Mouse (Mus musculus) activated CD4-positive, CD25-positive, alpha-beta regulatory T cell, adult 4 months (primary cell): ENCODE data around the gene Pate2. TPM values are rescaled to one million over a fixed set of nuclear protein-coding genes. Genes with fewer than 3 reads are reported as not detected.
"Not testable (repeated sequence)": the region's sequence is repeated elsewhere in the genome, so short reads cannot be mapped to it uniquely, and the experiment has no call there.

ENCODE experiments used
- ATAC-seq: one replicate; pipeline ENCODE4 v1.8.0; 2017
- polyA plus RNA-seq, 2 experiments: library from polyadenylated mRNA; unstranded; fragments of 100-300 nt; shearing (Covaris generic); gene quantifications; one replicate each; pipeline ENCODE4 v1.2.1; 2017

Pate2 gene
- polyA plus RNA-seq, 2 experiments from 2014 or later = 0.25 TPM; not detected in 1

- ATAC-seq = peak; percentile 30
These were observed 11.7 kb upstream of the Pate2 start, which contains the start of the genes Ddx25 and Pus3 for GRCm38 (mm10) chr9:35558257-35559008. Gene Ddx25, minus strand, starts transcription at chr9:35558528. Gene Pus3, plus strand, starts transcription at chr9:35558595.

DNA sequence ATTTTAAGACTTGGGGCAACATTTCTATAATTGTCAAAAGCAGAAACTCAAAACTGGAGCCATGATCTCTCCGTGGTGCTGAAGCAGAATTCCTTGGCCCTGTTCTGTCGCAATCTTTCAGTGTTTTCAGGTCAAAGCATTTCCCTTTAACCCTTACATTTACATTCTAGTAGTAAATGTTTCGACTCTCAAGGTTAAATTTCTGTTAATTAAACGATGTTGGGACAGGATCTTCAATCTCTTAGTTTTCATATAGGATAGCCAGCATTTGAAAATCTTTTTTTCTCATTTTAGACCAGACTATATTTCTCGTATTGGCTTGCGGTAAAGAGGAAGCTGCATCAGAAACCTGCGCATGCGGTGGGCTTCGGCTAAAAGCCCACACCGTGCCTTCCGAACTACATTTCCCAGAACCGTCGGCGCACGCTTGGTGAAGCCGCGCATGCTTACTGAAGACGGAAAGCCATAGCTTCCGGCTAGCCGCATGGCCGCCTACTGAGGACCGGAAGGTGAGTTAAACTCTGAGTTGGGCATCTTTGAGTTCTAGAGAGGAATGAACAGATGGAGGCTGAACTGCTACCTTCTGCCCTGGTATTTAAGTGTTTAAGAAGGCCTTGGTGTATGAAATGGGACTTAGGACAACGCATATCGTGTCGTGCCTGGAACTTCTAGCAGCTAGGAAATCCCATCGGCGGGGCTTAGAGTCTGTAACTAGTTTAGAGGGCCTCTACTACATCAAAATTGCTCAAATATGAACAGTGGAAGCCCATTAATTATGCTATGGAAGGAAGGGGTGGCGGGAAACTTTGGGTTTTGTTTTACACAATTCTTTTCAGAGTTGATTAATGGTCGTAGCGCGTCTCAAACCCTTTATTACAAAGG is 10.8 kb upstream of the Pate2 start:
- ATAC-seq = peak; percentile 93

DNA sequence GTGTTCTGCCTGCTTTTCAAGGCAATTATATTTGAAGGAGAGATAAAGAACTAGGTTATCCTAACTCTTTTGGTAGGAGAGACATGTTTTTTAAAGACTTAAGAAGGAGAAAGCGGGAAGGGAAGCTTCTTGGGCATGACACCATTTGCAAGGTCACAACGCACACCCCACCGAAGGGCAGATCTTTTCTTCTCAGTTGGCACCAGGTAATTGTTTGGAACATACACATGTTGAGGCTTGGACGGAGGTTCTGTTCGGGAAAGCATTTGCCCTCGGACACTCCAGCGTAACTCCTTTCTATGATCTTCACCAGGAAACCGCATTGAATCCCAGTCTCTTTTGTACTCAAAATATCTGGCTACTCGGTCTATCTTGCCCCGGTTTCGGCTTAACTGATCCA is 9.0 kb upstream of the Pate2 start:
- no peak for ATAC-seq

DNA sequence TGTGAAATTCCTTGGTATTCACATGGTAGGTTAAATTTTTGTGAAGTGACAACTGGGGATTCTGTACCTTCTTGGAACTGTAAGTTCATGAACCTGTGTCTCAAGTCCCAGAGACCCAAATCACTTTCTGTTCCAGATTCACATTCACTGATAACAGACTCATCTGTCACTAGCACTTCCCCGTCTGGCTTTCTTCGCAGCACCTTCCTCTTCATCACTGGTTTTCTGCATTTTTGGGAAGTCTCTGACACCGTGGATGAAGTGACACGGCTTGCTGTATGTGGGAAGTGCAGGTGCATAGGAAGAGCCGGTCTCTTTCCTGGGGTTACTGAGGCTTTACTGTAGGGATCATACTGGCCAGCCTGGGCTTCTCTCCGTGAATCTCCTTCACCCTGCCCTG is 8.5 kb upstream of the Pate2 start:
- ATAC-seq = no peak

GRCm38 (mm10) chr9:35564536-35565240 is 5.4 kb upstream of the Pate2 start:
- no peak for ATAC-seq

- ATAC-seq = no peak
These were observed 2.1 kb upstream of the Pate2 start for GRCm38 (mm10) chr9:35567995-35568394.

GRCm38 (mm10) chr9:35570663-35571062 is 579 bp downstream of the Pate2 start:
- ATAC-seq = no peak

- ATAC-seq = no peak
These were observed 4.3 kb downstream of the Pate2 start for GRCm38 (mm10) chr9:35574416-35574815.

DNA sequence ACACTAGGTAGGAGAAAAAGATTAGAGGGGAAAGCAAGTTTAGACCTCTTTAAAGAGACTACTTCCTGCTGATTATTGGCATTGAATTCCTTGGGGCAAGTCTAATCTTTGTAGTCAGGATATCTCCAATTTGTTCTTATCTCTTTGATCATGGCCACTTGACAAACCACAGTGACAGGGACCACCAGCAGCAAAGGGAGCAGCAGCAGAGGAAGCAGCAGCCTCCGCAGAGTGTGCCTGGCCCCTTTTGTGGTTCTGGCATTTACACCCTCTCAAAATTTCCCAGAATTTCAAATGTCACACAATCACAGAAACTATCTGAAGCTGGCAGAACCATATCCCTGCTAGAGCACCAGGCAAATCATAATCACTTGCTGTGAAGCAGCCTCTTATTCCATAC is 17.6 kb downstream of the Pate2 start:
- no peak for ATAC-seq

DNA sequence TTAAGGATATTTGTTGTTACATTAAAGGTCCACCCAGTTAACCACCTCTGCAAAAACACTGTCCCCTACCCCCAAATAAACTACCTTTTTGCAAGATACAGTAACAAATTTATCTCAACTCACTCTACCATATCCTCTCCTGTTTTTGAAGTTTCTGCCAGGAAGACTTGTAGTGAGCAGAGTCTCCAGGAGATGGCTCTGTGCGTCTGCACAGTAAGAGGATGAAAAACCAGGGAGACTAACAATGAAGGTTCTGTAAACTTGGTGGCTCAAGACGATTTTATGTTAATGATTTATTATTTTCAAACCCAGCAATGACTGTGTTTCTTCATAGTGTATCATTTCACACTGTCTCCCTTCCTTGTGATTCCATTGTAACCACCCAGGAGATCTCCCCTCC is 22.8 kb downstream of the Pate2 start:
- ATAC-seq = no peak

- ATAC-seq = no peak
These were observed 37.7 kb downstream of the Pate2 start for GRCm38 (mm10) chr9:35607647-35608405.

DNA sequence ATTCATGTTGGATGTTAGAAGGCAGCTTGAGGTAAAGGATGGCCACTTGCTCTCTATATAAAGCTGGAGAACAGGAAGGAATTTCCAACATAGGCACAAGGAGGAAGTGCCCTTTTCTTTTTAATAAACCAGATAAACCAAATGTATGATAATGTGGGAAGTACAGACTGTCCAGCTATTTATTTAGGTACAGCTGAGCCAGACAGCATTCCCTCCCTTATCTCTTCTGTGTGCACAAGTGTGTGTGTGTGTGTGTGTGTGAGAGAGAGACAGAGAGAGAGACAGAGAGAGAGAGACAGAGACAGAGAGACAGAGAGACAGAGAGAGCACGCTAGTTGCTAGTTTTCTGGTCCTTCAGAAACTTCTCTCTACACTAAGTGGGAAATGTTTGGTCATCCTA is 41.8 kb downstream of the Pate2 start, which contains the start of gene Pate4:
Gene Pate4 (minus strand): TSS at position 101 of the 400 bp plus-strand sequence.
- ATAC-seq = no peak

DNA sequence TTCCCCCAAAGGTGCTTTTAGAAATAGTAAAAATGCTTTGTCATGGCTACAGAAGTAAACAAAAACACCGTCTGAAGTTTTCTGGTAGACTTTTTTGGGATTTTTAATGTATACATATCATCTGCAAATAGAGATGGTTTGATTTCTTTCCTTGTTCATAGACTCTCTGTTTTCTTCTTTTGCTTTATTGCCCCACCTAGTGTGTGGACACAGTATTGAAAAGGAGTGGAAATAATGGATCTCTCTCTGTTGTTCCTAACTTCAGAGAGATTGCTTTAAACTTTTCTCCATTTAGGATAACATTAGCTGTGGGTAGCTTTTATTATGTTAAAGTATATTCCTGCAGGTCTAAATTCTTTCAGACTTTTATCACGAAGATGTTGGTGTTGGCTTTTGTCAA is 43.9 kb downstream of the Pate2 start:
- no peak for ATAC-seq

DNA sequence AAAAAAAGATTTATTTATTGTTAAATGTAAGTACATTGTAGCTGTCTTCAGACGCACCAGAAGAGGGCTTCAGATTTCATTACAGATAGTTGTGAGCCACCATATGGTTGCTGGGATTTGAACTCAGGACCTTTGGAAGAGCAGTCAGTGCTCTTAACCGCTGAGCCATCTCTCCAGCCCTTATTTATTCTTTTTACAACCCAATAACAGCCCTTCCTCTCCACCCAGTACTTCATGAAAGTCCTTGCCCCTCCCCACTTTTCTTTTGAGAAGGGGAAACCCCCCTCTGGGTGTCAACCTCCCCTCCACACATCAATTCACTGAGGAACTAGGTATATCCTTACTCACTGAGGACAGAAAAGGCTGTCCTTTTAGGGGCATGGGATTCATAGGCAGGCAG is 46.7 kb downstream of the Pate2 start:
- ATAC-seq = not testable (repeated sequence)

DNA sequence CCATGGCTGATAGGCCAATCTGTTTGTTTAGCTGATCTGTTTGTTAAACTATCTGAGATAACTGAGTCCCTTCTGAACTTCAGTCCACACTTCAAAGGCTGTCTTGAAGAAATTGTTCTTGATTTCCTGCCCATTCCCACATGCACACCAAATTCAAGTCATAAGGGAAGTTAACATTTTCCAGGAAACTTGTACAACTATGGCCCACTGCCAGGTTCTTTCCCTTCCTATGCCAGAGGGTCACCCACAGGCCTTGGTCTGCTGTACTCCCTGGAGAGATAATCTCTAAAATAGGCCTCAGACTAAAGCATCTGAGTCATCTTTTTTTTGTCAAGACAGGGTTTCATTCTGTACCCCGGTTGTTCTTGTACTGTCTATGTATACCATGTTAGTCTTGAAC is 62.9 kb downstream of the Pate2 start:
- no peak for ATAC-seq

- ATAC-seq = no peak
These were observed 78.0 kb downstream of the Pate2 start, which contains the start of gene Pate3 for GRCm38 (mm10) chr9:35648102-35648501. Gene Pate3, minus strand, starts transcription at chr9:35648202.

- no peak for ATAC-seq
These were observed 103.5 kb downstream of the Pate2 start for GRCm38 (mm10) chr9:35673557-35673956.

DNA sequence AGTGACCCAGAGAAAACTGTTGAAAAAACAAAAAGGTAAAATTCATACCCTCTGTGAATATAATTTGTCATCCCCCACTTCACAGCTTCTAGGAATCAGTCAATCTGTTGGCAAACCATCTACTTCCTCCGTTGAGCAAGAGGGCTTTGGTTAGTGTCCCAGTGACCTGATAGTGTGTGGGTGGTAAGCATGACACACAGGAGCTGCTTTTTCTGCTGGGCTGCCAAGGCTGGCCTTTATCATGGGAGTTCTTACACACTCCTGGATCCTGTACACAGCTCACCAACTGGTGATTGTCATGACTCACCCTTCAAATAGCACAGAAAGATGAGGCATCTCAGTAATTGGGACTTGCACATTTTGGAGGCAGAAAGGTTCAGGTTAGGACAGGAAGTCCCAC is 116.9 kb downstream of the Pate2 start, which contains the start of gene Pate1:
Gene Pate1 (minus strand): TSS at position 378 of the 400 bp plus-strand sequence.
- no peak for ATAC-seq

GRCm38 (mm10) chr9:35691924-35692323 is 121.8 kb downstream of the Pate2 start:
- ATAC-seq = no peak

DNA sequence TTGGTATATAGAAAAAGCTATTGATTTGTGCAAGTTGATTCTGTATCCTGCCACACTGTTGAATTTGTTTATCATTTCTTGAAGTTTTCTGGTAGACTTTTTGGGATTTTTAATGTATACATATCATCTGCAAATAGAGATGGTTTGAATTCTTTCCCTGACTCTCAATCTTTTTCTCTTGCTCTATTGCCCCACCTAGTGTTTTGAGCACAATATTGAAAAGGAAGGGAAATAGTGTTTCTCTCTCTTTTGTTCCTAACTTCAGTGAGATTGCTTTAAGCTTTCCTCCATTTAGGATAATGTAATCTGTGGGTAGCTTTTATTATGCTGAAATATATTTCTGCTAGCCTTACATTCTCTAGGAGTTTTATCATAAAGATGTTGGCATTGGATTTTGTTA is 137.2 kb downstream of the Pate2 start:
- no peak for ATAC-seq
